Mouse (Mus musculus) brain, embryonic 18.5 days (tissue): ENCODE data around the gene Lin7c.

Experiments used
- DNase-seq: peaks from one replicate; pipeline ENCODE4 v3.0.0-alpha.2; 2012; ENCODE audit warnings: low read depth, low spot score

The Lin7c gene

GRCm38 (mm10) chr2:109941973-109942444, 51.4 kb downstream of the Lin7c start:
- DNase-seq = no peak

- DNase-seq = no peak
These were observed 52.3 kb downstream of the Lin7c start for GRCm38 (mm10) chr2:109942810-109943570.

GRCm38 (mm10) chr2:109944995-109945394, 54.3 kb downstream of the Lin7c start:
- no peak for DNase-seq

GRCm38 (mm10) chr2:109945532-109945931, 54.9 kb downstream of the Lin7c start:
- DNase-seq = no peak

GRCm38 (mm10) chr2:109946426-109946825, 55.8 kb downstream of the Lin7c start:
- no peak for DNase-seq

DNA sequence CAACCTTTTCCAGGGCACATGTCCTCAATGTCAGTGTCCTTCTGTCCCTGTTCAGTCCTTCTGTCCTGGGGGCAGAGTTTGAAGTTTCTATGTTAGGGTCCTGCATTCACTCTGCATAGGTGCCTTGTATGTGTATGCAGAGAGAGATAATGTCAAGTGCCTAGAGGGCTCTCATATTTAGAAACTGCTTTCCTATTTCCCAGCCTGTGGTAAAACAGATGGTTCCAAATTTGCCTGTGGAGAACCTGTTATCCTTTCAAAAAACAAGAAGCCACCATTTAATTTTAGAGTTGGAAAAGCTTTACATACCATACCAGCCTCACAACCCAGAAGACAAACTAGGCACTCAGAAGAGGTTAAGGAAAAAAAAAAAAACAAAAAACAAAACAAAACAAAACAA, 58.9 kb downstream of the Lin7c start:
- no peak for DNase-seq

DNA sequence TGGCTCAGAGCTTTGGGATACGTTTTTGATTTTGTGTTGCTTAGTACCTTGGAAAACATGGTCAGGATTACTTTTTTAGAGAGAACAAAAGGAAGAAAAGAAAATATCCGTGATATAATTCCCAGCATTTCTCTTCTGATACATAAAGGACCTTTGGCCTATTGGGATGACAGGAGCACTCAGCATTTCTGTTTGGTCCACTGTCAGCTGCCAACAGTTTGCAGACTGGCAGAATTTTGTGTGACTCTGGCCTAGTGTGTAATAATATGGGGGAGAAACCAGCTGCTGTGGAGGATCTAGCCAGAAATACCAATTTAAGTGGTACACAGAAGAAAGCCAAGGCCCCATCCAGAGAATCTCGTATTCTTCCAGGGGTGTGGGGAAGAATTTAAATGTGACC, 59.7 kb downstream of the Lin7c start:
- no peak for DNase-seq
